Mouse (Mus musculus) intestine, embryonic 16.5 days (tissue): ENCODE data around the gene Mcpt9. TPM values are rescaled to one million over a fixed set of nuclear protein-coding genes. Genes with fewer than 3 reads are reported as not detected.
"Not testable (repeated sequence)": the region's sequence is repeated elsewhere in the genome, so short reads cannot be mapped to it uniquely, and the experiment has no call there.

Experiments used
- ATAC-seq: fragments of 200-750 bp; cut with Nextera tagmentation; 2 replicates; pipeline ENCODE4 v1.8.0; 2017; ENCODE audit warnings: moderate TSS enrichment, moderate library complexity
- H3K27ac ChIP-seq: fragments of 300-500 bp; sonication (generic); 2 replicates; pipeline ENCODE4 v1.5.1; 2014; ENCODE audit warnings: mild to moderate bottlenecking, low read length
- H3K27me3 ChIP-seq: fragments of 300-500 bp; sonication (generic); replicated peaks from 2 replicates; pipeline ENCODE4 v1.6.1; 2014; ENCODE audit warnings: low read length, control low read depth, mixed read lengths; ENCODE audit not compliant: control insufficient read depth, insufficient read depth
- H3K36me3 ChIP-seq: fragments of 300-500 bp; sonication (generic); 2 replicates; pipeline ENCODE4 v1.6.1; 2014; ENCODE audit warnings: low read length, control low read depth; ENCODE audit not compliant: control insufficient read depth, insufficient read depth
- H3K4me1 ChIP-seq: fragments of 300-500 bp; sonication (generic); 2 replicates; pipeline ENCODE4 v1.6.1; 2014; ENCODE audit warnings: low read length, control low read depth, mixed read lengths; ENCODE audit not compliant: control insufficient read depth, insufficient read depth
- H3K4me2 ChIP-seq: fragments of 300-500 bp; sonication (generic); 2 replicates; pipeline ENCODE4 v1.6.1; 2014; ENCODE audit warnings: low read depth, low read length, control low read depth
- H3K4me3 ChIP-seq: fragments of 300-500 bp; sonication (generic); 2 replicates; pipeline ENCODE4 v1.5.1; 2014; ENCODE audit warnings: mild to moderate bottlenecking, low read length
- H3K9ac ChIP-seq: fragments of 300-500 bp; sonication (generic); 2 replicates; pipeline ENCODE4 v1.6.1; 2014; ENCODE audit warnings: low read depth, low read length
- H3K9me3 ChIP-seq: fragments of 300-500 bp; sonication (generic); 2 replicates; pipeline ENCODE4 v1.6.1; 2016; ENCODE audit warnings: low read length, control low read depth; ENCODE audit not compliant: control insufficient read depth
- WGBS: fragments of 180-500 bp; shearing (Covaris S2); extraction: QIAGEN DNeasy Blood & Tissue Kit; methylation state at CpG from one replicate; pipeline ENCODE4 v1.1.7; 2014; 5-methylcytosine and 5-hydroxymethylcytosine counted together
- polyA plus RNA-seq: library from polyadenylated mRNA; unstranded; fragments of >200 nt; fragmentation: Nextera tagmentation; extraction: Ambion mirVana; gene quantifications from 2 replicates; pipeline ENCODE4 v1.2.1, GENCODE M21; 2015

Mcpt9 gene
- polyA plus RNA-seq, 1 experiment from 2014 or later: not detected

DNA sequence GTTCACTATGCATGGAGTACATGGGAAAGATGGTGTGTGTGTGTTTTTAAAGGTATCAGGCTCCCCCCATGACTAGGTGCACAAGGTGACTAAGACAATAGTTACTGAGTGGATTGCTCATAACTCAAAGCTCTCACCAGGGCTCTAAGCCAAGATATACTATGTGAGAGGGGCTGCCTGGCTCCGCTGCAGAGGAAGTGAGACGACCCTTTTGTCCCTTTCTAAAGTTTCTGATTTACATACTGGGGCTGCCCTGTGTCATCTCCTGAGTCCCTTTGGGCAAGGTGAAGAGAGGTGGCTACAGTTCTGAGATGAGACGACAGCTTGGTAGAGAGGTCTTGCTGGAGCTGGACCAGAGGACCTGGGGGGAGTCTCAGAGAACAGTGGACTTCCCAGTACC, 17.1 kb downstream of the Mcpt9 start:
- Histone ChIP-seq H3K27ac (no peak overlapping the region), H3K4me3 (no peak overlapping the region), H3K27me3 (no peaks in the 10 kb centered on the region), H3K4me1 (no peaks in the 10 kb centered on the region), H3K4me2 (no peak overlapping the region), H3K9me3 (no peaks in the 10 kb centered on the region), H3K9ac (no peak overlapping the region), H3K36me3 (no peaks in the 10 kb centered on the region)
- no peak for ATAC-seq
- 66% methylated on average over 3 of the region's 3 CpGs for WGBS

- H3K9me3 ChIP-seq, H3K4me1 ChIP-seq, H3K27ac ChIP-seq, ATAC-seq, H3K36me3 ChIP-seq, H3K4me2 ChIP-seq, H3K9ac ChIP-seq, H3K27me3 ChIP-seq, H3K4me3 ChIP-seq: not testable (repeated sequence)
- WGBS: 60% methylated on average over 1 of the region's 3 CpGs
These were observed 42.8 kb downstream of the Mcpt9 start for GRCm38 (mm10) chr14:55987464-55987863.

Other genes with a start within 250 kb of the Mcpt9 start
- 6.5 and 6.6 TPM in 2 replicates for gene Adcy4, start 246.4 kb downstream of the Mcpt9 start, polyA plus RNA-seq
- gene Ripk3, start 241.6 kb downstream of the Mcpt9 start, polyA plus RNA-seq: 51.2 and 55.8 TPM in 2 replicates
- 21.1 and 21.2 TPM in 2 replicates for gene Nfatc4, start 207.4 kb downstream of the Mcpt9 start, polyA plus RNA-seq
- gene Nynrin, start 176.5 kb downstream of the Mcpt9 start, polyA plus RNA-seq: 12.6 and 13.6 TPM in 2 replicates
- 0.17 and 0.27 TPM in 2 replicates for gene Cbln3, start 146.1 kb downstream of the Mcpt9 start, polyA plus RNA-seq
- 12.5 and 13.6 TPM in 2 replicates for gene Khnyn, start 145.5 kb downstream of the Mcpt9 start, polyA plus RNA-seq
- gene Sdr39u1, start 130.2 kb downstream of the Mcpt9 start, polyA plus RNA-seq: 85.2 and 89.2 TPM in 2 replicates
- gene Cma1, start 85.8 kb downstream of the Mcpt9 start, polyA plus RNA-seq: 4.1 and 5.7 TPM in 2 replicates
- not detected in 2 replicates for gene Cma2, start 79.5 kb downstream of the Mcpt9 start, polyA plus RNA-seq
- 0.27 and 0.48 TPM in 2 replicates for gene Mcpt1, start 12.5 kb downstream of the Mcpt9 start, polyA plus RNA-seq
- gene Mcpt2, start 11.5 kb upstream of the Mcpt9 start, polyA plus RNA-seq: 0.37 and 0.55 TPM in 2 replicates
- gene Mcpt4, start 31.8 kb upstream of the Mcpt9 start, polyA plus RNA-seq: 0.55 and 0.69 TPM in 2 replicates
- 0.65 and 0.83 TPM in 2 replicates for gene Mcpt8, start 54.8 kb upstream of the Mcpt9 start, polyA plus RNA-seq
- gene Ctsg, start 72.1 kb upstream of the Mcpt9 start, polyA plus RNA-seq: 0.20 and 0.76 TPM in 2 replicates
- gene Gzme, start 90.1 kb upstream of the Mcpt9 start, polyA plus RNA-seq: not detected in 2 replicates
- gene Gzmd, start 102.1 kb upstream of the Mcpt9 start, polyA plus RNA-seq: not detected in 2 replicates
- gene Gzmg, start 129.1 kb upstream of the Mcpt9 start, polyA plus RNA-seq: not detected in 2 replicates
- not detected in 2 replicates for gene Gzmn, start 144.1 kb upstream of the Mcpt9 start, polyA plus RNA-seq
- gene Gzmf, start 180.9 kb upstream of the Mcpt9 start, polyA plus RNA-seq: not detected in 2 replicates
- gene Gzmc, start 204.2 kb upstream of the Mcpt9 start, polyA plus RNA-seq: not detected in 2 replicates
- gene Gzmb, start 231.8 kb upstream of the Mcpt9 start, polyA plus RNA-seq: 0.86 and 1.3 TPM in 2 replicates